Mouse (Mus musculus) lung, adult 2 months (tissue): ENCODE results near the gene Hhat. TPM values are rescaled to one million over a fixed set of nuclear protein-coding genes. Genes with fewer than 3 reads are reported as not detected.

Source experiments
- DNase-seq: peaks from one replicate; pipeline ENCODE4 v3.0.0; 2022
- H3K4me1 ChIP-seq: fragments of 200-500 bp; 2 replicates; pipeline ENCODE4 v1.6.1; 2011; ENCODE audit warnings: low read length; ENCODE audit not compliant: control insufficient read depth, insufficient read depth
- H3K4me3 ChIP-seq: fragments of 200-500 bp; replicated peaks from 2 replicates; pipeline ENCODE3; 2011; ENCODE audit warnings: low read depth, mild to moderate bottlenecking, control low read depth, low read length; ENCODE audit errors: extremely low read depth
- CTCF ChIP-seq: fragments of 200-500 bp; IDR thresholded peaks from 2 replicates; pipeline ENCODE4 v1.5.1; 2011; ENCODE audit warnings: mild to moderate bottlenecking, low read length, control low read depth; ENCODE audit not compliant: insufficient read depth
- POLR2A ChIP-seq: fragments of 200-500 bp; IDR thresholded peaks from 2 replicates; pipeline ENCODE4 v1.6.1; 2011; ENCODE audit warnings: low read depth, mild to moderate bottlenecking, control low read depth, low read length, borderline replicate concordance; ENCODE audit errors: extremely low read depth
- WGBS: fragments of 180-500 bp; shearing (Covaris S2); methylation state at CpG from one replicate; pipeline ENCODE4 v1.1.7; 2018; 5-methylcytosine and 5-hydroxymethylcytosine counted together
- polyA plus RNA-seq: library from polyadenylated mRNA; depleted of rRNA; stranded (reverse); fragments of >200 nt; gene quantifications from 2 replicates; pipeline ENCODE4 v1.2.3, GENCODE M21; 2012

Gene Hhat
- polyA plus RNA-seq, 1 experiment: 2.5 TPM

DNA sequence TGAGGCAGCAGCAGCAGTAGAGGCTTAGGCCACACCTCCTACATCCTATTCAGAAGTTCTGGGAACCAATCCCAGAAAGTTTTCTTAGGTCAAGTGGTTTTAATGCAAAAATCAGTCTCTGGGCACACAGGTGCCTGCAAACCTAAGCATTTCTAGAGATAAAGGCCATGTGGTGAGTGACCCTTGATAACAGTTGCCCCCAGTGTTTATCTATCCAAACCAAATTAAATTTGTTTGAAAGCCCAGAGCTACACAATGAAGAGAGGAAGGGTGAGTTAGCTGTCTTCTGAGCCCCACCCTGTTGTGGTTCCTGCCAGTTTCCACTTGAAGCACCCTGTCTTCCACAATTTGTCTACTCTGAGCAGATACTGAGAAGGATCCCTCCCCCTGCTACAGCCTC is 109.4 kb downstream of the Hhat start:
- H3K4me3 ChIP-seq: no peak overlapping the region
- no peak for DNase-seq
- TF ChIP-seq CTCF (no peak), POLR2A (no peak)
- no peaks in the 10 kb centered on the region for H3K4me1 ChIP-seq

DNA sequence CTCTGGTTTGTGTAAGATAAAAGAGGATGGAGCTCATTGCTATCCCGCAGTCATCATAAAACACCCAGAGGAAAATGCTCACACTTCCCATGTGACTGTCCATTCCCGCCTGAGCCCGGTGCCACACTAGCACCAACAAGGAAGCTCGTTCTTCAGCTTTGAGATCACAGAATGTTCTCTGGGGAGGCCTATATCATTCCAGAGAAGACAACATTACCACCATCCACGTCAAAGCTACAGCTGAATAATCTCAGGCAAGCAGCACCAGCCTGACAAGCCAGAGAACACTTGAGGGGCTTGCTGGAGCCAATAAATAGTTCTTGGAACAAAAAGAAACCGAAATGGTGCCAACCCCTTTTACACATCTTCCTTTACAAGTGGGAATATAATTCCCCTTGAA is 113.6 kb downstream of the Hhat start:
- 59% methylated on average over 6 of the region's 6 CpGs for WGBS
- no peak for TF ChIP-seq CTCF
- TF ChIP-seq POLR2A: no peak
- Histone ChIP-seq H3K4me3 (no peak overlapping the region), H3K4me1 (no peaks in the 10 kb centered on the region)
- no peak for DNase-seq

DNA sequence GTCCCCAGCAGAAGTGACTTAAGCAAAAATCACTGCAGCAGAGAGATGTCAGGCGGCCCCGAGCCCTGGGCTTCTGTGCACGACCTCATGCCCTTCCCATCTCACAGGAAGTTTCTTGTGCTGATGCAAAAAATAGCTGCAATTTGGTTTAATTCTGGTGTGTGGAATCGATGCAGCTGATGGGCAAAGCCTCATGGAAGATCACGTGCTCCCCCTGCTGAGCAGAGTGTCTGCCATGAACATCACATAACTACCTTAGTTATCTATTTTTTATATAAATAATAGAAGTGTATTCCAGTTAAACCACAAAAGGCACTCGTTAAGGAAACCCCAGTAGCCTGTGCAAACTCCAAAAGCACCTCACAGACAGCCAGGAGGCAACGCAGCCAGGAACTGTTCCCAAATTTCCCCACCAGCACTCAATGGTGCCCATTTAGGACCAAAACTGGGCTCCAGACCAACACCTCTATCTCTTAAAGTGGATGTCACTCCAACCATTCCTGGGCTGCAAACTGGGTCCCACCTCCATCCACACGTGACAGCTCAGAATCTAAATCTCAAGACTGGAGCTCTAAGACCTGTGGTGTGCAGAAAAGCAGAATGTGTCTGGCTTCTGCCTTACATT is 118.9 kb downstream of the Hhat start:
- no peaks in the 10 kb centered on the region for H3K4me1 ChIP-seq
- no peak for DNase-seq
- TF ChIP-seq CTCF: no peak
- TF ChIP-seq POLR2A: no peak
- 54% methylated on average over 8 of the region's 8 CpGs for WGBS
- H3K4me3 ChIP-seq: no peak overlapping the region

DNA sequence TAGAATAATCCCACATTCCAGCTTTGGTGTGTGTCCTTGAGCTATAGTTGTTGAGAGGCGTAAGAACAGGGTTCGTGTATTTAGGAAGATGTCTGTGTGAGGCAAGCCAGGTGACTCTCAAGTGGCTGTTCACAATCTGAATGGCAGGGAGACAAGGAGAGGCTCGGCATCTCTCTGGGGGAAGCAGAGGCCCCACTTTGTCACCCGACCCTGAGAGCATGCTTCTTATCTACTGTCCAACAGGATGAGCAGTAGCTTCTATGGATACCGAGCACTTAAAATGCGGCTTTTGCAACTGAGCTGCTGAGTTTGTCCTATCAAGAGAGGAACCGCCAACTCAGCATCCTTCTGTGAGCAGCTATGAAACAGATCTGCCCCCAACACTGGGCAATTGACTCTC is 120.4 kb downstream of the Hhat start:
- 63% methylated on average over 7 of the region's 7 CpGs for WGBS
- Histone ChIP-seq H3K4me1 (no peaks in the 10 kb centered on the region), H3K4me3 (no peak overlapping the region)
- DNase-seq: no peak
- TF ChIP-seq POLR2A: no peak
- no peak for TF ChIP-seq CTCF

DNA sequence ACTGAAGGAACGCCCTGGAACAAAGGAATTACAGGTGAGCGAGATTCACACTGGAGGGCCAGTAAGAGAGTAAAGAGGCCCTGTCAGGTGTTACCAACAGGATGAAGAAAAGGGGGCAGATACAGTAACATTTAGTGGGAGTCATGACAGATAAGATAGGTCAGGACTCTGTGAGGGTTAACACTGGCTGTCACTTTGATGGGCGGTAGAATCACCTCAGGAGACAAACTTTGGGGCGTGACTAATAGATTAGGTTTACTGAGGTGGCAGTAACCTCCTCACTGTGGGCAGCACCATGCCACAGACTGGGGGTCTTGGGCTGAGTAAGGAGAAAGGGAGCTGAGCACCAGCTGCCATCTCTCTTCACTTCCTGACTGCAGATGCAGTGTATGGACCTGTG is 121.0 kb downstream of the Hhat start:
- no peaks in the 10 kb centered on the region for H3K4me1 ChIP-seq
- WGBS: 84% methylated on average over 4 of the region's 4 CpGs
- H3K4me3 ChIP-seq: no peak overlapping the region
- no peak for DNase-seq
- TF ChIP-seq CTCF (no peak), POLR2A (no peak)

DNA sequence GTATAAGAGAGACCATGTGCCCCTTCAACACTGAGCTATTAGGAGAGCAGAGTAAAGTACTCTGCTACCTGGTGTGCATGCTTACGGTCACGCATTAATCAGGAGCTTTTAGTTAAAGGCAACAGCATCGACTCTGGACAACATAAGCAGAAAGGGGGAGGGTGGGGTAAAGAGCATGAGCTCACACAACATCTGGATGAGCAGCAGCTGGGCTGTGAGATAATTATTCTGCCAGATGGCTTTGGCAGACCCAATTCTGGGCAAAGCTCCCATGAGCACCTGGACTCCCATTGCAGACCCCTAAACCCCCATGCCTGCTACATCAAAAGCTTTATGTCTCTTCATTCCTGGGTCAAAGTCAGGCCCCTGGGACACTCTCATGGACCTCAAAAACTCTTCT is 121.8 kb downstream of the Hhat start:
- WGBS: 72% methylated on average over 3 of the region's 3 CpGs
- no peak for DNase-seq
- TF ChIP-seq POLR2A (no peak), CTCF (no peak)

DNA sequence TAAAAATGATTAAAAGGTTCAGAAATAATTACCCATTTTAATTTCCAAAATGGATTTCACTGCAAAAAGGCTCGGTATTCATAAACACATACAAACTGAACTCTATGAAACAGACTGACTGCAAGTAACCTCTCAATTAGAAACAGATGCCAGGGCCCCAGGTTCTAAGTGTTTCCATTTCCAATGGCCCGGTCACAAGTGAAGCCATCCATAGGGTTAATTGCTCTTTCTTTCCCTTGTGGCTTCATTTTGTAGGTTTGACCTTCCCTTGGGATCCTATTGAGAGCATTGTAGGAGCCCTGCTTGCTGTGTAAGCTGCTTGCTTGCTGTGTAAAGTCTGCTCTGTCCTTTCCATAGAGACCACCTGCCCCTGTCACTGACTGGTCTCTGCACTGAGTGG is 123.7 kb downstream of the Hhat start:
- 89% methylated on average over 2 of the region's 2 CpGs for WGBS
- no peak for DNase-seq
- TF ChIP-seq CTCF (no peak), POLR2A (no peak)

More for the DNA sequence above, 121.8 kb downstream of the Hhat start:
- Histone ChIP-seq H3K4me3 (no peak overlapping the region), H3K4me1 (no peaks in the 10 kb centered on the region)

DNA sequence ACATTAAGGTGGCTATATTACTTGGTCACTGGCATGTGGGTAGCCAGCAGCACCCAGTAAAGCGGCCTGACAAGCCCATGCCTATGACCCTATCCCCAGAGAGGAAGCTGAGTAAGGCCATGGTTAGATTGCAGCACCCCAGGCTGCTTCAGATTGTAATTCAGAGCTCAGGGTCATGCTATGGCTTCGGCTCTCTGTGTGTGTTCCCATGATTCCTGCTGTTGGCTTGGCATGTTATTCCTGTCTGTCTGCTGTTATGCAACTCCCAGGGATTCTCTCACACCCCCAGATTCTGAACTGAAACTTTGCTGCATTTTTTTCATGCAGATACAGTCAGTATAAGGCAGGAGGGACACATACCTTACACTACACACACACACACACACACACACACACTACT is 128.9 kb downstream of the Hhat start:
- no peak for TF ChIP-seq CTCF
- no peak for TF ChIP-seq POLR2A
- WGBS: 77% methylated on average over 2 of the region's 2 CpGs
- Histone ChIP-seq H3K4me1 (no peaks in the 10 kb centered on the region), H3K4me3 (no peak overlapping the region)
- no peak for DNase-seq

More for the DNA sequence above, 123.7 kb downstream of the Hhat start:
- no peaks in the 10 kb centered on the region for H3K4me1 ChIP-seq
- H3K4me3 ChIP-seq: no peak overlapping the region

DNA sequence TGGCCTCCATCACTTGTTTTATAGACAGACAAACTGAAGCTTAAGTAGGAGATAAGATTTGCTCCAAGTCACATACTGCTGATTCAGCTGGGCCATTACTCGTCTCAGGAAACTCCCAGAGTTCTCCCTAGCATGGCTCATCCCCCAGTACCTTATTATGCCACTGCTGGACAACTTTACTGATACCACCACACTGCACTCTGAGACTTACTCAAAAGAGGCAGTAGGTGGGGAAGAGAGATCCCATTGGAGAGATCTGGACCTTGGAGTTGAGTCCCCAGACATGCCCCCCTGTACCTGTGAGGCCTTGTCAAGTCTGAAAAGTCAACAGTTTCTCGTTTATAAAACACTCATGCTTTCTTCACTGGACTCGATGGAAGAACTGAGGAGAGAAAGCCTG is 131.8 kb downstream of the Hhat start:
- Histone ChIP-seq H3K4me1 (no peaks in the 10 kb centered on the region), H3K4me3 (no peak overlapping the region)
- no peak for DNase-seq
- TF ChIP-seq CTCF: no peak
- TF ChIP-seq POLR2A: no peak
- WGBS: 48% methylated on average over 3 of the region's 3 CpGs

DNA sequence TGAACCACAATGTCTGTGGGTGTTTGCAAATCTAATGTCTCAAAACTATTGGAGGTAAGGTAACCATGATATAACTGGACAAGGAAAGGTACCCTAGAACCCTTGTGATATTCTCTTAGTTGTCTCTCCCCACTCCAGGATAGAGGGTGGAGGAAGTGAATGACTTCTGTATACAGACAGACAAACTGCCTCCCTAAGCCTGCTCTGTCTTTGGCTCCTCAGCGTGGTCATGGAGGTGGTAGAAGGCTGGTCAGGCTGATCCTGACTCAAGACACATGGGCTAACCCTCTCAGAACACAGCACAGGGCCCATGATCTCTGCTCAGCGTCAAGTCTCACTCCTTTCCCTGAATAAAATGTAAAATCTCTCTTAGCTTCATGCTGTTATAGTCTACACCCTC is 149.2 kb downstream of the Hhat start:
- Histone ChIP-seq H3K4me3 (no peak overlapping the region), H3K4me1 (no peaks in the 10 kb centered on the region)
- TF ChIP-seq CTCF (no peak), POLR2A (no peak)
- WGBS: 83% methylated on average over 2 of the region's 2 CpGs
- DNase-seq: no peak

DNA sequence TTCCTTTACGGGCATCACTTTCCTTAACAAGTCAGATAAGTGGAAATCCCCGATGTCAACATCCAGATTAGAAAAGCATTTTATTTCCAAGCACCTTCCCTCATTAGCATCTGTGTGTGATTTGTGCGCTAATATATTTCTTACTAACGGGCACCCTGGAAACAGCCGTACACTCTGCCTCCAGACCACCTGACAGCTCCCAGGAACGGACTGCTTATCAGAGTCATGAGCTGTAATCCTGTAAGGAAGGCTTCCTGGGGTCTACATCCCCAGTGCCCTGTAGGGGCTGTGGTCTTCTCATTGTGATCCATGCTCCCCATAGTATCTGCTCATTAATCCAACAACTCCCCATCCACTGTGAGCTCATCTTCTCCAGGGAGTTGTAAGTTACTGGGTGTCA is 157.8 kb downstream of the Hhat start:
- 75% methylated on average over 6 of the region's 6 CpGs for WGBS
- no peak for DNase-seq
- no peak overlapping the region for H3K4me3 ChIP-seq
- TF ChIP-seq CTCF: no peak
- TF ChIP-seq POLR2A: no peak
- no peaks in the 10 kb centered on the region for H3K4me1 ChIP-seq
